Mouse (Mus musculus) Muller cell, postnatal 12 days (primary cell): Measurements from ENCODE around the gene Gfap.

Source experiments
- DNase-seq: peaks from one replicate; pipeline ENCODE4 v3.0.0-alpha.2; 2015; ENCODE audit errors: inconsistent ontology term

Gene Gfap

GRCm38 (mm10) chr11:102837385-102837784 is 63.3 kb downstream of the Gfap start:
- no peak for DNase-seq
